Mouse (Mus musculus): ENCODE measurements around the gene 1700003F12Rik. TPM values are rescaled to one million over a fixed set of nuclear protein-coding genes. Genes with fewer than 3 reads are reported as not detected.

Gene 1700003F12Rik
- polyA plus RNA-seq, 1 experiment from 2014 or later, result 2.3 TPM

DNA sequence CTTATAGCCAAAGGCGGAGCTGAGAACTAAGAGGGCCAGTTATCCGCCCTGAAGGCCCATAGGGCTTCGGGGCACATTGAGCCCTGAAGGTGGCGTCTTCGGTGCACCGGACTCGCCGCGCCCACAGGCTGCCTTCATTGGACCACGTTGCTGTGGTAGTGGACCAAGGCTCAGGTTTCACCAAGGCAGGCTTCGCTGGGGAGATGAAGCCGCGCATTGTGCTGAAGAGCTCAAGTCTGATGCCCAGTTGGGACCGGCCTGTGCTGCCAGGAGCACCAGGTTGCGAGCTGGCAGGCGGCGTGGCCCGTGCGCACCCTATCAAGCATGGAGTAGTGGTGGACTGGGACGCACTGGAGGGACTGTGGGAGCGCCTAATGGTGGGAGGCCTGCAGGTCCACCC, 5.0 kb downstream of the 1700003F12Rik start:
- Histone ChIP-seq H3K9ac (ENCODE audit: low read depth, low read length) (no peak overlapping the region), H3K4me3 (ENCODE audit: low read depth, low read length) (no peak overlapping the region), H3K4me2 (ENCODE audit: low read length) (peak overlapping the region; percentile 29; the same call in 1 of the 2 replicates), H3K27ac (ENCODE audit: low read length) (no peak overlapping the region), H3K9me3 (replicated peaks; ENCODE audit: control insufficient read depth, low read length, poor library complexity, severe bottlenecking) (no peaks in the 10 kb centered on the region), H3K27me3 (ENCODE audit: control insufficient read depth, insufficient read depth, low read depth, low read length) (no peaks in the 10 kb centered on the region; the same call in none of the 2 replicates), H3K4me1 (ENCODE audit: control insufficient read depth, insufficient read depth, low read length) (peaks cover 11% of the 10 kb centered on the region), H3K36me3 (ENCODE audit: control insufficient read depth, insufficient read depth, low read length) (no peaks in the 10 kb centered on the region)
- ATAC-seq, result peak; percentile 2; the same call in 1 of the 2 replicates
- 38% methylated on average over 21 of the region's 21 CpGs for WGBS

DNA sequence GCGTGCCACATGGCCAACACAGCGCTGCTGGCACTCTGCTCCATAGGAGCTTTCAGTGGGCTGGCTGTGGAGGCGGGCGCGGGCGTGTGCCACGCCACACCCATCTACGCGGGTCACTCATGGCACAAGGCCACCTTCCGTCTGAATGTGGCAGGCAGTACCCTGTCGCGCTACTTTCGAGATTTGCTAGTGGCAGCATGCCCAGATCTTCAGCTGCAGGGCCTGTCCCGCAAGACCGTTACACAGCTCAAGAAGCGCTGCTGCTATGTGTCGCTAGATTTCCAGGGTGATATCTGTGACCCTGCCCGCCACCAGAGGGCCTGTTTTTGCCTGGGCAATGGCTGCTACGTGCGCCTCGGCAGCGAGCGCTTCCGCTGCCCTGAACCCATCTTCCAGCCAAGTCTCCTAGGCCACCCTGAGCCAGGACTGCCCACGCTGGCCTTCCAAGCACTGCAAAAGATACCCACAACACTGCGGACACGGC, 5.6 kb downstream of the 1700003F12Rik start:
- Histone ChIP-seq H3K9ac (ENCODE audit: low read depth, low read length) (no peak overlapping the region), H3K4me2 (ENCODE audit: low read length) (peak overlapping the region; percentile 29), H3K27ac (ENCODE audit: low read length) (no peak overlapping the region), H3K36me3 (ENCODE audit: control insufficient read depth, insufficient read depth, low read length) (no peaks in the 10 kb centered on the region), H3K27me3 (ENCODE audit: control insufficient read depth, insufficient read depth, low read depth, low read length) (no peaks in the 10 kb centered on the region; the same call in none of the 2 replicates), H3K4me1 (ENCODE audit: control insufficient read depth, insufficient read depth, low read length) (peaks cover 16% of the 10 kb centered on the region), H3K9me3 (replicated peaks; ENCODE audit: control insufficient read depth, low read length, poor library complexity, severe bottlenecking) (no peaks in the 10 kb centered on the region), H3K4me3 (ENCODE audit: low read depth, low read length) (no peak overlapping the region)
- peak; percentile 50 for ATAC-seq
- 22% methylated on average over 27 of the region's 27 CpGs for WGBS

DNA sequence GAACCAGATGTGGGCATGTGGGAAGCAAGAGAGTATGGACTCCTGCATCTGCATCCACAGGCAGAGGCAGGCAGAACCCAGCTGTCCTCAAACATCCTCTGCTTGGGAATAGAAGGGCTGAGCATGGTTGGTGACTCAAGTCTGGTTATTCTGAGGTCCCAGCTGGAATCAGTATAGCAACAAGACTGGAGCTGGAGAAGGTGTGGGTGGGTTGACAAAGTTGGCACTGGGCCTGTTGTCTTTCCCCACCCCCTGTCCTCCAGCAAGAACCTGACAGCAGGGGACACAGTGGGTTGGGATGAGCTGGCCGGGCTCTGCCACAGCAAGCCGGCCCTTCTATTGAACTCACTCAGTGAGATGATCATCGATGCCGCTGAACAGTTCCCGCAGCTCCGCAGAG, 8.3 kb downstream of the 1700003F12Rik start:
- no peaks in the 10 kb centered on the region; the same call in none of the 2 replicates for H3K27me3 ChIP-seq (ENCODE audit: control insufficient read depth, insufficient read depth, low read depth, low read length)
- H3K4me1 ChIP-seq (ENCODE audit: control insufficient read depth, insufficient read depth, low read length), result peaks cover 27% of the 10 kb centered on the region
- no peak for ATAC-seq
- WGBS, result 82% methylated on average over 6 of the region's 6 CpGs
- H3K9me3 ChIP-seq (replicated peaks; ENCODE audit: control insufficient read depth, low read length, poor library complexity, severe bottlenecking), result no peaks in the 10 kb centered on the region
- H3K4me3 ChIP-seq (ENCODE audit: low read depth, low read length), result no peak overlapping the region
- H3K36me3 ChIP-seq (ENCODE audit: control insufficient read depth, insufficient read depth, low read length), result no peaks in the 10 kb centered on the region
- H3K4me2 ChIP-seq (ENCODE audit: low read length), result no peak overlapping the region
- H3K9ac ChIP-seq (ENCODE audit: low read depth, low read length), result no peak overlapping the region
- H3K27ac ChIP-seq (ENCODE audit: low read length), result no peak overlapping the region

DNA sequence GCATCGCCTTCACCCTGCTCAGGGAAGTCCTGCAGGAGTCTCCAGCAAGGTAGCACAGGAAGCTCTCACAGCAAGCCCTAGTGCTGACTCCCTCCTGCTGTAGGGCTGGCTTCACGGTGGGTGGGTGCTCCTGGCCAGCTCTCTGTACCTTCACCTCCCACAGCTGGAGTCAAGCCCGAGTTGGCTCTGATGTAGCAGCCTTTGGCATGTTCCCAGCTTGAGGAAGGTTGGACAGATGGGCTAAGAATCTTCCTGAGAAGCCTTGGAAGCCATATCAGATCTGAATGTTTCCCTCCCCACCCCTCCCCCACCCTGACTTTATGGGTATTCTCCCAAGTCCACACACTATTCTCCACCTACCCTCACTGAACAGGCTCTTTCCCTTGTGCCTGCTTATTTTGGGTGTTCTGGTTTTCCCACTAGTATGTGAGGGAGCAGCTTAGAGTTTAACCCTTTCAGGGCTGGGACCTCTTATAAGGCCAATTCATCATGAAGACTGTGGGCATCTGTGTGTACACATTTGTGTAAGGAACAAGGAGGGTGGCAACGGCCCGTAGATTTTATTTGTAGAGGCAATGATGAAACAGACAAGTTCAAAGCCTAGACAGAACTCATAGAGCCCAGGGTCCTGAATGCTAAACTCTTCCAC, 10.4 kb downstream of the 1700003F12Rik start:
- no peaks in the 10 kb centered on the region for H3K9me3 ChIP-seq (replicated peaks; ENCODE audit: control insufficient read depth, low read length, poor library complexity, severe bottlenecking)
- H3K27ac ChIP-seq (ENCODE audit: low read length), result no peak overlapping the region
- H3K4me3 ChIP-seq (ENCODE audit: low read depth, low read length), result no peak overlapping the region
- H3K9ac ChIP-seq (ENCODE audit: low read depth, low read length), result 0 out of 2 replicates have a peak overlapping the region, but pooled peaks have one; percentile 20
- 51% methylated on average over 5 of the region's 5 CpGs for WGBS
- no peak for ATAC-seq
- peak overlapping the region; percentile 84 for H3K4me2 ChIP-seq (ENCODE audit: low read length)
- H3K27me3 ChIP-seq (ENCODE audit: control insufficient read depth, insufficient read depth, low read depth, low read length), result no peaks in the 10 kb centered on the region
- peaks cover 25% of the 10 kb centered on the region for H3K4me1 ChIP-seq (ENCODE audit: control insufficient read depth, insufficient read depth, low read length)
- no peaks in the 10 kb centered on the region for H3K36me3 ChIP-seq (ENCODE audit: control insufficient read depth, insufficient read depth, low read length)

DNA sequence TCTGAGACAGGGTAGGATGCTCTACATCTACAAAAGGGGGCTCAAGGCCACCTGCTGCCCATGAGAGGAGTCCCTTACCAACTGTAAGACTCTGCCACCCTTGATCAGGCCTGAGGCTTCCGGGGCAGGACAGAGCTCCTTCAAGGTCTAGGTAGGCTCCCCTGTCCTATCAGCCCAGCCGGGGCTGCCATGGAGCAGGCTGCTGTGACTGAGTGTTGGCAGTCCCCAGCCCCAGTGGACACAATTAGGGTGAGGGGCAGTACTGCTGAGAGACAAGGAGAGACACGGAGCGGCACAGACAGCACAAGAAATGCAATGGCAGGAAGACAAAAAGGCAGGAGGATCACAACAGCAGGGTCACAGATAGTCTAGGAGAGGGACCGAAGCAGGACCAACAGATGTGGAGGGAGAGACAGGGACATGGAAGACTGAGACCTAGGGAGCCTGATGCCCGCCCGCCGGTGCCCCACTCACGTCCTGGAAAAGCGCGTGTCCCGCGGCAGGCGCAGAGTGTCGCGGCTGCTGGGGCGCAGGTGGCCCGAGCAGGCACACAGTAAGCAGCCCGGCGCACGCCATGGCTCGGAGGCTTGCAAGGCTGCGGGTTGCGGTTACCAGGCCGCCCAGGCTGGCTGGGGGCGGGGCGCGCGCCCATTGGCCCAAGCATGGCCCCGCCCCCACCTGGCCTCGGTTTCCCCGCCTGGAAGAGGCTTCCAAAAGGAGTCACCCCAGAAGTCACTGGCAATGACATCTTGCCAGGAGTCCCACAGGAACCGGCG, 11.6 kb downstream of the 1700003F12Rik start, which contains the start of gene Necab3:
Necab3 (minus strand) TSS at position 627 of the 776 bp plus-strand sequence.
- H3K27ac ChIP-seq (ENCODE audit: low read length), result peak within 1 kb of the TSS; percentile 28; the same call in 1 of the 2 replicates

DNA sequence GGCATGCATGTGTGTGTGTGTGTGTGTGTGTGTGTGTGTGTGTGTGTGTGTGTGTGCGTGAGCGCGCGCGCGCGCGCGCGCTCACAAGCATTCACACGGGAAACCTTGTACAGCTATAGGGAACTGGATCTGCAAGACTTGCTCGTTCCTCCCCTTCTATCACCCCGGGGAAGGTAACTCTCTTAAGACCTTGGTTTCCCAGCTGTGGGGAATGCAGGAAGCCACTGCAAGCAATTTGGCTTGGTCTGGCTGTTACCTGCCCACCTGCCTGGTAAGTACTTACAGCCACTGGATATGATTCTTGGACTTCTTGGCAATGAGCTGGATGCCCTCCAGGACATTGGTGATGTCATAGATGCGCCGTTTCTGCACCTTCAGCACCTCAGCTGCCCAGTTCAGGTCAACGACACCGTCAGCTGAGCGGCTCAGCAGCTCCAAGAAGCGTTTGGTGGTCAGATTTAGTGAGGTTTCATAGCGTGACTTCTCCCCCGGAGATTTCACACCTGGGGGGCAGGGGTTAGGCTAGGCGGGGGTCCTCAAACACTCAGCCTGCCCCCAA, 16.8 kb downstream of the 1700003F12Rik start:
- Histone ChIP-seq H3K27me3 (ENCODE audit: control insufficient read depth, insufficient read depth, low read depth, low read length) (no peaks in the 10 kb centered on the region), H3K27ac (ENCODE audit: low read length) (no peak overlapping the region), H3K36me3 (ENCODE audit: control insufficient read depth, insufficient read depth, low read length) (no peaks in the 10 kb centered on the region), H3K4me3 (ENCODE audit: low read depth, low read length) (no peak overlapping the region), H3K9me3 (replicated peaks; ENCODE audit: control insufficient read depth, low read length, poor library complexity, severe bottlenecking) (no peaks in the 10 kb centered on the region), H3K9ac (ENCODE audit: low read depth, low read length) (no peak overlapping the region), H3K4me2 (ENCODE audit: low read length) (no peak overlapping the region), H3K4me1 (ENCODE audit: control insufficient read depth, insufficient read depth, low read length) (peaks cover 11% of the 10 kb centered on the region)
- ATAC-seq, result no peak
- WGBS, result 93% methylated on average over 22 of the region's 22 CpGs

More for the DNA sequence above, 11.6 kb downstream of the 1700003F12Rik start, which contains the start of gene Necab3:
- peak within 1 kb of the TSS; percentile 84 for H3K4me2 ChIP-seq (ENCODE audit: low read length)
- H3K9me3 ChIP-seq (replicated peaks; ENCODE audit: control insufficient read depth, low read length, poor library complexity, severe bottlenecking), result no peaks in the 10 kb centered on the region
- ATAC-seq, result peak; percentile 75; the same call in 1 of the 2 replicates
- H3K4me1 ChIP-seq (ENCODE audit: control insufficient read depth, insufficient read depth, low read length), result peaks cover 24% of the 10 kb centered on the region
- no peaks in the 10 kb centered on the region for H3K36me3 ChIP-seq (ENCODE audit: control insufficient read depth, insufficient read depth, low read length)
- 4% methylated on average over 28 of the region's 34 CpGs for WGBS
- H3K9ac ChIP-seq (ENCODE audit: low read depth, low read length), result peak within 1 kb of the TSS; percentile 79
- H3K4me3 ChIP-seq (ENCODE audit: low read depth, low read length), result peak within 1 kb of the TSS; percentile 51
- no peaks in the 10 kb centered on the region for H3K27me3 ChIP-seq (ENCODE audit: control insufficient read depth, insufficient read depth, low read depth, low read length)

DNA sequence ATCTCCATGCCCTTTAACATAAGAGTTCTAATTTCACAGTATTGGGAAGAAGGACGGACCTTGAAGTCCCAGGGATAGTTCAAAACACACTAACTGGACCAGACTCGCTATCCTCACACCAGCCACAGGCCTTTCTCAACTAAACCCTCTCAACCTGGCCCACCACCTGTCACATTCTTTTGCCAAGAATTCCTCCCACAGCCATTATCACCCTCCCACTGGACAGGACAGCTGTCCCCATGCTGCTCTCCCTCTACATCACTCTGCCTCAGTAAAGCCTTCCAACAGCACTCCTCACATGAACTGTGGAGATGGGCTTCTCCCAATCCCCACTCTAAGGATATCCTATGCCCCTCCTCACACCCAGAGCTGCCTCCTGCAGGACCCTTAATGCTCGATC, 18.7 kb downstream of the 1700003F12Rik start:
- 61% methylated on average over 3 of the region's 3 CpGs for WGBS
- H3K9me3 ChIP-seq (replicated peaks; ENCODE audit: control insufficient read depth, low read length, poor library complexity, severe bottlenecking), result no peaks in the 10 kb centered on the region
- no peak overlapping the region for H3K4me3 ChIP-seq (ENCODE audit: low read depth, low read length)
- no peak overlapping the region for H3K9ac ChIP-seq (ENCODE audit: low read depth, low read length)
- H3K36me3 ChIP-seq (ENCODE audit: control insufficient read depth, insufficient read depth, low read length), result no peaks in the 10 kb centered on the region
- H3K27me3 ChIP-seq (ENCODE audit: control insufficient read depth, insufficient read depth, low read depth, low read length), result no peaks in the 10 kb centered on the region
- no peak overlapping the region for H3K4me2 ChIP-seq (ENCODE audit: low read length)
- peaks cover 10% of the 10 kb centered on the region; the same call in 1 of the 2 replicates for H3K4me1 ChIP-seq (ENCODE audit: control insufficient read depth, insufficient read depth, low read length)
- no peak overlapping the region for H3K27ac ChIP-seq (ENCODE audit: low read length)
- no peak for ATAC-seq

DNA sequence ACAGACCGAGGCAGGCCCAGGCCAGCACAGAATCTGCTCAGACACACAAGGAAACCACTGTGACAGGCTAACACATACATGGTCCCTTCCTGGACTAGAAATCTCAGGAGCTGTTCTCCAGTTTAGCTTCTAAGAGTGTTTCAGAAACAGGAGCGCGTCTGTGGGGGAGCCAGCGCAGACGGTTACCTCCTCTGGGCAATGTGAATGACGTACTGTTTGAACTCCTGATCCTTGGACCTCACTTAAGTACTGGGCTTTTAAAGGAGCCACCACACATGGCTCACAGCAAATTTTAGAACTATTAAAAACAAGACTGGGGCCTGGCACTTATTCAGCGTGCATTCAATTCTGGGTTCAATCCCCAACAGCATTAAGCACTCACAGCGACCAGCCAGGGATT, 19.8 kb downstream of the 1700003F12Rik start:
- no peaks in the 10 kb centered on the region for H3K9me3 ChIP-seq (replicated peaks; ENCODE audit: control insufficient read depth, low read length, poor library complexity, severe bottlenecking)
- no peak for ATAC-seq
- H3K4me1 ChIP-seq (ENCODE audit: control insufficient read depth, insufficient read depth, low read length), result peaks cover 10% of the 10 kb centered on the region; the same call in 1 of the 2 replicates
- H3K4me2 ChIP-seq (ENCODE audit: low read length), result no peak overlapping the region
- H3K27ac ChIP-seq (ENCODE audit: low read length), result no peak overlapping the region
- no peak overlapping the region for H3K4me3 ChIP-seq (ENCODE audit: low read depth, low read length)
- H3K27me3 ChIP-seq (ENCODE audit: control insufficient read depth, insufficient read depth, low read depth, low read length), result no peaks in the 10 kb centered on the region
- 48% methylated on average over 8 of the region's 8 CpGs for WGBS
- no peak overlapping the region for H3K9ac ChIP-seq (ENCODE audit: low read depth, low read length)
- no peaks in the 10 kb centered on the region for H3K36me3 ChIP-seq (ENCODE audit: control insufficient read depth, insufficient read depth, low read length)
